Mouse (Mus musculus): ENCODE measurements around the gene Gm12830.

DNA sequence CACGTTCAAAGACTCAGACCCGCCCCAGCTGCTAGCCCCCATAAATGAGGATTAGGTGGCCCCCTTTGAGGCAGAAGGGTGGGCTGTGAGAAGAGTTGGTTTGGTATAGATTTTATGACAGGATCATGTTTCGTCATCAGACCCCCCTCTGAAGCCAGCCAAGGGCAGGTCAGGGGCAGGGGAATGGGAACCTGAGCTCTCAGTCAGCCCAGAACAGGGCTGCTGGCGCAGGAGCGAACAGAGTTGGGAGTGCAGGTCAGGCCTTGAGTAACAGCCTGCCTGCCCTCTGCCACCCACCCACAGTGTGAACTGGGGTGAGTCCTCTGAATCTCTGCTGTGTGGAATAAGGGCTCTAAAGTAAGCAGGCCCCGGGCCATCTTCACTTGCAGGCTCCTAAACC, 25.2 kb downstream of the Gm12830 start:
- TF ChIP-seq POLR2A (IDR thresholded peaks at IDR 0.05; ENCODE audit: borderline replicate concordance, low read depth, low read length) (no peak), CTCF (IDR thresholded peaks at IDR 0.05; ENCODE audit: low read depth, low read length) (no peak)

Measured in bone marrow macrophage, adult 2 months (primary cell).